Comparison of ENCODE assay signal across 10 mouse cellular contexts in genomic region chr12:52692290-52692974, GRCm38 (mm10). TPM values are rescaled to one million over a fixed set of nuclear protein-coding genes. Genes with fewer than 3 reads are reported as not detected.
DNase-seq lines count a peak whose midpoint lies in the region; ATAC-seq lines count a peak whose summit lies in the region.
"Had no signal": no experiment of that assay in that cellular context is flagged by ENCODE, and none has a peak within 500 bp of the region (broad histone marks: within the 10 kb centered on the region; RNA-seq: fewer than 3 reads in every experiment).

No protein-coding gene starts in this region.

- no peak overlapping the region for H3K4me3 ChIP-seq in kidney, embryonic 16.5 days (ENCODE audit: low read length)
- no peak overlapping the region for H3K4me3 ChIP-seq in stomach, embryonic 15.5 days (replicated peaks)
- H3K4me3 ChIP-seq in forebrain, embryonic 16.5 days (replicated peaks; ENCODE audit: low read length): no peak overlapping the region

- intact Hi-C loops in left cerebral cortex, postnatal 25 days (cut with DNase I): no loop called here

- ATAC-seq in kidney, embryonic 16.5 days (ENCODE audit: low FRiP score, low TSS enrichment): no peak
- peak; percentile 97 for ATAC-seq in stomach, embryonic 15.5 days (ENCODE audit: insufficient read depth, low FRiP score, low read depth)
- no peak for ATAC-seq in forebrain, embryonic 16.5 days

- no peak overlapping the region for H3K4me2 ChIP-seq in kidney, embryonic 16.5 days (replicated peaks; ENCODE audit: low read depth, low read length)
- peak overlapping the region; percentile 21 for H3K4me2 ChIP-seq in stomach, embryonic 15.5 days
- H3K4me2 ChIP-seq in forebrain, embryonic 16.5 days (ENCODE audit: low read length): no peak overlapping the region

- H3K9ac ChIP-seq in kidney, embryonic 16.5 days (replicated peaks; ENCODE audit: low read length): no peak overlapping the region
- no peak overlapping the region for H3K9ac ChIP-seq in stomach, embryonic 15.5 days
- no peak overlapping the region for H3K9ac ChIP-seq in forebrain, embryonic 16.5 days (replicated peaks; ENCODE audit: low read depth, low read length)

- DNase-seq in kidney, postnatal 14 days: peak; percentile 25
- peak; percentile 24 for DNase-seq in c-Kit-positive CD71-positive TER-119-positive erythroid progenitor cells, embryonic 14.5 days (ENCODE audit: low spot score)
- peak; percentile 4 to 18 for DNase-seq in kidney, postnatal 4 days
- DNase-seq in left cerebral cortex, postnatal 25 days (ENCODE audit: low spot score in 2 of 2): no peak
- no peak for DNase-seq in right cerebral cortex, postnatal 36 days (ENCODE audit: low spot score in 2 of 2)
- DNase-seq: adrenal gland, postnatal 10 days had no signal

- 51% methylated on average over 10 of the region's 10 CpGs for WGBS in kidney, embryonic 16.5 days
- 40% methylated on average over 10 of the region's 10 CpGs for WGBS in stomach, embryonic 15.5 days
- 56% methylated on average over 10 of the region's 10 CpGs for WGBS in forebrain, embryonic 16.5 days

- no peaks in the 10 kb centered on the region for H3K27me3 ChIP-seq in kidney, embryonic 16.5 days (ENCODE audit: insufficient read depth, low read length)
- H3K27me3 ChIP-seq in stomach, embryonic 15.5 days (replicated peaks): no peaks in the 10 kb centered on the region
- H3K27me3 ChIP-seq in forebrain, embryonic 16.5 days (replicated peaks; ENCODE audit: control insufficient read depth, insufficient read depth, low read length): no peaks in the 10 kb centered on the region

- H3K4me1 ChIP-seq in kidney, embryonic 16.5 days (ENCODE audit: insufficient read depth, low read length): no peaks in the 10 kb centered on the region
- H3K4me1 ChIP-seq in stomach, embryonic 15.5 days: no peaks in the 10 kb centered on the region
- H3K4me1 ChIP-seq in forebrain, embryonic 16.5 days (replicated peaks; ENCODE audit: control insufficient read depth, insufficient read depth, low read length): no peaks in the 10 kb centered on the region

- no peaks in the 10 kb centered on the region for H3K36me3 ChIP-seq in kidney, embryonic 16.5 days (ENCODE audit: insufficient read depth, low read length)
- no peaks in the 10 kb centered on the region for H3K36me3 ChIP-seq in stomach, embryonic 15.5 days
- no peaks in the 10 kb centered on the region for H3K36me3 ChIP-seq in forebrain, embryonic 16.5 days (ENCODE audit: control insufficient read depth, insufficient read depth)

- no peaks in the 10 kb centered on the region for H3K9me3 ChIP-seq in kidney, embryonic 16.5 days (ENCODE audit: low read length)
- no peaks in the 10 kb centered on the region for H3K9me3 ChIP-seq in stomach, embryonic 15.5 days
- no peaks in the 10 kb centered on the region for H3K9me3 ChIP-seq in forebrain, embryonic 16.5 days (ENCODE audit: control insufficient read depth, low read length)

- no peak overlapping the region for H3K27ac ChIP-seq in kidney, embryonic 16.5 days (ENCODE audit: low read length)
- peak overlapping the region; percentile 81 for H3K27ac ChIP-seq in stomach, embryonic 15.5 days
- no peak overlapping the region for H3K27ac ChIP-seq in forebrain, embryonic 16.5 days (ENCODE audit: low read length)
- H3K27ac ChIP-seq: macrophage had no signal

RNA-seq across cellular contexts. Expression of gene Akap6, which starts 6.8 kb away (rescaled TPM):
- 0.23 and 0.41 TPM in 2 replicates for polyA plus RNA-seq in kidney, embryonic 16.5 days (2015; fragmentation: Nextera tagmentation; extraction: Ambion mirVana)
- polyA plus RNA-seq in stomach, embryonic 15.5 days (2015; fragmentation: Nextera tagmentation; extraction: Ambion mirVana): 1.6 and 1.9 TPM in 2 replicates
- 100 to 1,000 TPM; 170 to 176 TPM for total RNA-seq in left cerebral cortex, postnatal 25 days (2021)
- 19.0 and 22.6 TPM in 2 replicates for polyA plus RNA-seq in forebrain, embryonic 16.5 days (2015; fragmentation: Nextera tagmentation; extraction: Ambion mirVana)

Comparison
In these comparisons a context has a peak if more than half of its experiments do, and no peak if none do; other contexts are left out.
1. DNase-seq: peak in kidney, postnatal 14 days (single experiment), c-Kit-positive CD71-positive TER-119-positive erythroid progenitor cells, embryonic 14.5 days (single experiment) and kidney, postnatal 4 days (2 of 2); none in left cerebral cortex, postnatal 25 days (0 of 2) and right cerebral cortex, postnatal 36 days (0 of 2).